Mouse (Mus musculus) heart, embryonic 16.5 days (tissue): ENCODE measurements at regions not wholly inside any gene's neighbourhood (a gene's known extent, or its start where the extent isn't known, plus 50 kb on each side); places are given as distances from the start of the nearest gene placed in this dataset.
A peak's percentile ranks its signal among the peaks of the same experiment; 100 is the strongest.

Experiments used
- ATAC-seq: fragments of 200-750 bp; cut with Nextera tagmentation; replicated peaks from 2 replicates; pipeline ENCODE4 v1.8.0; 2017; ENCODE audit warnings: moderate number of reproducible peaks; ENCODE audit not compliant: insufficient read depth, low FRiP score; ENCODE audit errors: extremely low read depth
- H3K27ac ChIP-seq: fragments of 300-500 bp; sonication (generic); 2 replicates; pipeline ENCODE4 v1.5.1; 2014; ENCODE audit warnings: mild to moderate bottlenecking, low read length, control low read depth, moderate library complexity
- H3K27me3 ChIP-seq: fragments of 300-500 bp; sonication (generic); 2 replicates; pipeline ENCODE4 v1.6.1; 2014; ENCODE audit warnings: low read length, mixed read lengths; ENCODE audit not compliant: control insufficient read depth, insufficient read depth
- H3K36me3 ChIP-seq: fragments of 300-500 bp; sonication (generic); 2 replicates; pipeline ENCODE4 v1.6.1; 2014; ENCODE audit not compliant: control insufficient read depth, insufficient read depth
- H3K4me1 ChIP-seq: fragments of 300-500 bp; sonication (generic); 2 replicates; pipeline ENCODE4 v1.6.1; 2014; ENCODE audit warnings: low read length, mixed read lengths; ENCODE audit not compliant: control insufficient read depth, insufficient read depth
- H3K4me2 ChIP-seq: fragments of 300-500 bp; sonication (generic); 2 replicates; pipeline ENCODE4 v1.6.1; 2014; ENCODE audit warnings: low read depth, mild to moderate bottlenecking, control low read depth, low read length
- H3K4me3 ChIP-seq: fragments of 300-500 bp; sonication (generic); 2 replicates; pipeline ENCODE4 v1.5.1; 2014; ENCODE audit warnings: mild to moderate bottlenecking, control low read depth, low read length
- H3K9ac ChIP-seq: fragments of 300-500 bp; sonication (generic); 2 replicates; pipeline ENCODE4 v1.6.1; 2014; ENCODE audit warnings: low read length, control low read depth
- H3K9me3 ChIP-seq: fragments of 300-500 bp; sonication (generic); replicated peaks from 2 replicates; pipeline ENCODE4 v1.6.1; 2016; ENCODE audit warnings: low read length; ENCODE audit not compliant: control insufficient read depth
- WGBS: fragments of 180-500 bp; shearing (Covaris S2); extraction: QIAGEN DNeasy Blood & Tissue Kit; methylation state at CpG from one replicate; pipeline ENCODE4 v1.1.7; 2014; 5-methylcytosine and 5-hydroxymethylcytosine counted together

DNA sequence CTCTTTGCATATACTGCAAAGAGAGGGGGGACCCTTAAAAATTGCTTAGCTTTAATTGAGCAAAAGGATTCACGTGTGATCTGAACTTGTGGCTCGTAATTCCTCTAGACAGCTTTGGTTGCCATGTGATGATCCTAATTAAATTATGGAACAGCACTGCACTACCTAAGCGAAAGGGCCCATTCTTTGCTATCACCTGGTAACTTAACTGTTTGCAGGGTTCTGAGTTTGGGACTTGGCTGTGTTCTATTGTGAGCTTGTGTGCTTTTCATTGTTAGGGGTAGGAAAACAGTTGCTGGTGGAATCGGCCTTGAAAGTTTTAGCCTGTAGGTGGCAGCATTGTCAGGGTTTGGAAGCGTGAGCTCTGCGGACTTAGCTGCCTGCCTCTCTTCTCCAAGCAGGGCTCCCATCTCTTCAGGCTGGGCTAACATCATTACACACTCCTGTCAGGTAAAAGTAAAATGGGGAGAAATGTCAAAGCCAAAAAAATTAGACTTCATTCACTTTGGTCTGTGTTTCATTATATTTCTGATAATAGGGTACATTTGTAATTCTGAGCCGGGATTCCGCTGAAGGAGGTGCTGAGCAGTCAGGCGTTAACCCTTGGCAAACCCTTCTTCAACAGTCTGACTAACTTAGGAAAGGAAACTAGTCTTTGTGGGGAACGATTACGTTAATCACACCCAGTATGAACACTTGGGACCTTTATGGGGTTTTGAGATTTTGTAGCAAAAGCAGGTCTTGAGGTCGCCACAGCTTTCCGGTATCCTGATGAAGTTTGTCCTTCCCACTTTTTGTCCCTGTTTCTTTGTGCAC, 199.2 kb upstream of the Dph6 start:
- Histone ChIP-seq H3K36me3 (no peaks in the 10 kb centered on the region), H3K4me2 (no peak overlapping the region), H3K4me1 (no peaks in the 10 kb centered on the region), H3K9ac (no peak overlapping the region), H3K9me3 (no peaks in the 10 kb centered on the region), H3K27me3 (no peaks in the 10 kb centered on the region), H3K27ac (no peak overlapping the region), H3K4me3 (no peak overlapping the region)
- peak; percentile 41; the same call in 1 of the 2 replicates for ATAC-seq
- 43% methylated on average over 13 of the region's 13 CpGs for WGBS

DNA sequence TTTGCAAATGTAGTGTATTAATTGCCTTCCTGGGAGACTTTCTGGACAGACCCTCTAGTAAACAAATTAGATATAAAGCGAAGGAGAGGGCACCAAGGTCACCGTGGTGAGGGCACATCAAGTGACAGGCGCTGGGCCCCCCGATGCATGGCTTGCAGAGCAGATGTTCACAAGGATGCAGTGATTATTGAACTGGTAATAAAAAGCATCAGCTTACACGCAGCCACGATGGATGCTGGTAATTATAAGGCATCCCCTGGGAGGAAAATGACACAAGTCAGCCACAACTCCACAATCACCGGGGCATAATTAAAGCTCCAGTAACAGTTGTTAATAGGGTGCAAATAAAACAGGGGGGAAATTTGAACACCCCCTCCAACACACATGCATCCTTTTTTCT, 217.5 kb upstream of the Dph6 start:
- Histone ChIP-seq H3K36me3 (no peaks in the 10 kb centered on the region), H3K9ac (no peak overlapping the region), H3K27me3 (no peaks in the 10 kb centered on the region), H3K4me3 (no peak overlapping the region), H3K9me3 (no peaks in the 10 kb centered on the region), H3K4me2 (no peak overlapping the region), H3K4me1 (no peaks in the 10 kb centered on the region), H3K27ac (no peak overlapping the region)
- WGBS, result 71% methylated on average over 7 of the region's 7 CpGs
- no peak for ATAC-seq

DNA sequence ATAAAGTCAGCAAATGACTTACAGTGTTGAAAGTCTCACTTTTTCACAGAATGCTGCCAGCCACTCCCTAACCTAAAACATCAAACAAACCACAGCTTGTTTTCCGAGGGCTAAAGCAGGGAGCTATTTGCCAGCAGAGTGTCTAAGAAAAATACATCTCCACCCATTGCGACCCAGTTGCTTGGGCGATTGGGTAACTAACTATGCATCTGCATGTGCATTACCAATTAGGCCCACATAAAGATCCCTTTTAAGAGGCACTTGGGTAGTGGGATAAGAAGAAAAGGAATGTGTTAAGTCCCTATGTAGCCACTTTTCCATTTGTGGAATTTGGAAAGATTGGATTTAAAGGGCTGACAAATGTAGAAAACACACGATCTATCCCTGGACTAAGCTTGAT, 218.3 kb upstream of the Dph6 start:
- Histone ChIP-seq H3K9ac (no peak overlapping the region), H3K27me3 (no peaks in the 10 kb centered on the region), H3K4me2 (no peak overlapping the region), H3K4me1 (no peaks in the 10 kb centered on the region), H3K36me3 (no peaks in the 10 kb centered on the region), H3K4me3 (no peak overlapping the region), H3K27ac (no peak overlapping the region), H3K9me3 (no peaks in the 10 kb centered on the region)
- WGBS, result 76% methylated on average over 4 of the region's 4 CpGs
- ATAC-seq, result no peak

DNA sequence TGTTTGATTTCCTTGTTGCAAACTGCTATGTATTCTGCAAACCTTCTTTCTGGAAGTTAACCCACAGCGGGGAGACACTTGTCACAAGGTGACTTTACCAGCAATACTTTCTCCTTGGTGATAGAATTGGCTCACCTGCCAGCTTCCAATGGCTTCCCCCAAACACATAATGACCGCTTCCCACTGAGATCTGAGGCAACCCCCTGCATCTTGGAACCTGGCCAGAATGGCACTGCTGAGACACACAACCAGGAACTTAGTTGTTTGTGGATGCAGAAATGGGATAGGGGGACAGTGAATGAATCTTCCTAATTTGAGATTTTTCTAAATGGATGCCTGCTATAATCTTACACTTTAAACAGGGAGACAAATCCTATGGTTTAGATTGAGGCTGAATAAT, 224.3 kb upstream of the Dph6 start:
- no peaks in the 10 kb centered on the region for H3K36me3 ChIP-seq
- no peak for ATAC-seq
- no peak overlapping the region for H3K27ac ChIP-seq
- H3K4me3 ChIP-seq, result no peak overlapping the region
- no peaks in the 10 kb centered on the region for H3K9me3 ChIP-seq
- H3K9ac ChIP-seq, result no peak overlapping the region
- H3K4me1 ChIP-seq, result no peaks in the 10 kb centered on the region
- H3K27me3 ChIP-seq, result no peaks in the 10 kb centered on the region
- H3K4me2 ChIP-seq, result no peak overlapping the region
- WGBS, result 63% methylated on average over 2 of the region's 2 CpGs

DNA sequence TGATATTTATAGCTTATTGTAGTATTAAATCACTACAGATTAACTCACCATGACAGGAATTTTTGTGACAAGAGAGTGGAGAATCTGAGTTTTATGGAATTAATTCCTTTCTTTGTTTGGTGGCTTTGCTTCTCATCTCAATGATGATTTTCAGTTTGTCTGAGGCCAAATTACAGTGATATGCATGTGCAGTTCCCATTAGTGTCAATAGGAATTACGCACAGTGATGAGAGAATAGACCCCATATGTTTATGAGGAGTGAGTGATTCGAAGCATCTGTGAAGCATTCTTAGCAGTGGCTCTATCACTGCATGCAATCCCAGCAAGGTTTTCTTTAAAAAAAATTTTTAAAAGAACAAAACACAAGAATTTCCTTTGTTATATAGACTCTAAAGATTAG, 225.0 kb upstream of the Dph6 start:
- Histone ChIP-seq H3K4me1 (no peaks in the 10 kb centered on the region), H3K9ac (no peak overlapping the region), H3K27me3 (no peaks in the 10 kb centered on the region), H3K9me3 (no peaks in the 10 kb centered on the region), H3K4me2 (no peak overlapping the region), H3K36me3 (no peaks in the 10 kb centered on the region), H3K27ac (no peak overlapping the region), H3K4me3 (no peak overlapping the region)
- 80% methylated on average over 2 of the region's 2 CpGs for WGBS
- ATAC-seq, result no peak

DNA sequence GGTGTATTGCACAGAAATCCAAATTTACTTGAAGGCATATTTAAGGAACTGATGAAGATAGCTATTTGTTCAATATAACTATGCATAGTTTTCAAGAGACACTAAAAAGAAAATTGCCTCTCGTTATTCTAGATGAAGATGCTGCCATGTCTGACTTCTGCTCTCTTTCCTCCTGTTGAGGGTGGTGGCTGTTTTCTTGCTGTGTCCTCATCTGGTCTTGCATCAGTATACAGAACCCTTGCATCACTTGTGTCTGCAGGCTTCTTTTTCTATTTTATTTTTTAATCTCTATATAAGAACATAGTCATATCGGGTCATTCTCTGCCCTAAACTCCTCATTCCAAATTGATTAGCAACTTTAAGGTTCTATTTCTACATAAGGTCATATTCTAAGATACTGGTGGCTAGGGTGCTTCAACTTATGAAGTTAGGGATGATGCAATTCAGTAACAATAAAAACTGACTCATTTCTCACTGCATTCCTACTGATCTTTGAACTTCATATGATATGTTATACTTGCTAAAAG, 231.0 kb upstream of the Dph6 start:
- H3K4me3 ChIP-seq, result no peak overlapping the region
- no peak overlapping the region for H3K4me2 ChIP-seq
- no peak for ATAC-seq
- H3K36me3 ChIP-seq, result no peaks in the 10 kb centered on the region
- H3K27me3 ChIP-seq, result no peaks in the 10 kb centered on the region
- no peaks in the 10 kb centered on the region for H3K4me1 ChIP-seq
- H3K9ac ChIP-seq, result no peak overlapping the region
- no peaks in the 10 kb centered on the region for H3K9me3 ChIP-seq
- no peak overlapping the region for H3K27ac ChIP-seq
- 73% methylated on average over 2 of the region's 2 CpGs for WGBS

DNA sequence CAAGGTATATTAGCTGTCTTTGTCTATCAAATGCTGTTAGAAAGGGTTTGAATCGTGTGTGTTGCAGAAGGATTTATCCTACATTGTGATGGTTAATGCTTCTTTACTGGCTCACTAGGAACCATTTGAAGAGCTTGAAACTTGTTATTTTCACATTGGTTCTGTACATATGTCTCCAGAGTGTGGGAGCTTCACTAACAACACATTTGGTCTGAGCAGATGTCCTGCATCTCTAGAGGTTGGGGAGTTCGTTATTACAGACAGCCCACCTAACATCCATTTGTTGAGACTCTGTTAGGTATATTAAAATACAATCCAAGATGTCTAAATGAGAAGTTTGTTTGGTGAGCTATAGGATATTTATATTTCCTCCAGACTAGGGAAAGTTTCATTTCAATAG, 244.0 kb upstream of the Dph6 start:
- 72% methylated on average over 2 of the region's 2 CpGs for WGBS
- no peak for ATAC-seq
- no peaks in the 10 kb centered on the region for H3K27me3 ChIP-seq
- no peak overlapping the region for H3K4me3 ChIP-seq
- H3K9me3 ChIP-seq, result no peaks in the 10 kb centered on the region
- no peaks in the 10 kb centered on the region for H3K36me3 ChIP-seq
- H3K4me2 ChIP-seq, result no peak overlapping the region
- no peaks in the 10 kb centered on the region for H3K4me1 ChIP-seq
- H3K27ac ChIP-seq, result no peak overlapping the region
- H3K9ac ChIP-seq, result no peak overlapping the region

DNA sequence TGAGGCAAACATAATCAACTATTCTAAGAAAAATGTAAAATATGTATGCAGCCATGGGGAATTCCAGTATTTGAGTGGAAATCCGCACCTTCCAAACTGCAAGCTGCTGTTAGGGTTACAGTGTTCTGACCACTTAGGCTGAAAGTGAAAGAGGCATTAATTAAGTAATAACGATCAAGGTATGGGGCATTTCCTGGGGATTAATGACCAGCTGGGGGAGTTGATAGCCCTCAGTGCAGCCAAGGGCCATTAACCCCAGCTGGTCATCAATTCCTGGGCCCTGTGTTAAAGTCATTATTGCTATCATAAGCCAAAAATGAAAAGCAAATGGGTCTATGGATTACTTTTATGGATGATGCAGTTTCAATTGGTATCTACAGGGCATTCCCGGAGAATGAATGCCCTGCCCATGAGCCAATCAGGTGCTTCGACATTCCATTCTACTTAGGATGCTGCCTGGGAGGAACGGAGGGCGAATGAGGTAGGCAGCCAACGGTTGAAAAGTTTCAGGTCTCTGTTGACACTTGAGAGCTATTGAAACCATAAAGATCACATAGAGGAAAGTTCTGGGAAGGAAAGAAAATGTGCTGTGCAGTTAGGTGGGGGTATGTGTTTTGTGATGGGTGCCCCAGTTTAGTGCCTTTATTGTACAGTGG, 257.2 kb upstream of the Dph6 start:
- H3K27ac ChIP-seq, result no peak overlapping the region
- 71% methylated on average over 7 of the region's 7 CpGs for WGBS
- no peaks in the 10 kb centered on the region for H3K27me3 ChIP-seq
- H3K4me2 ChIP-seq, result no peak overlapping the region
- H3K4me3 ChIP-seq, result no peak overlapping the region
- no peaks in the 10 kb centered on the region for H3K9me3 ChIP-seq
- no peak for ATAC-seq
- H3K4me1 ChIP-seq, result no peaks in the 10 kb centered on the region
- H3K9ac ChIP-seq, result no peak overlapping the region
- no peaks in the 10 kb centered on the region for H3K36me3 ChIP-seq

DNA sequence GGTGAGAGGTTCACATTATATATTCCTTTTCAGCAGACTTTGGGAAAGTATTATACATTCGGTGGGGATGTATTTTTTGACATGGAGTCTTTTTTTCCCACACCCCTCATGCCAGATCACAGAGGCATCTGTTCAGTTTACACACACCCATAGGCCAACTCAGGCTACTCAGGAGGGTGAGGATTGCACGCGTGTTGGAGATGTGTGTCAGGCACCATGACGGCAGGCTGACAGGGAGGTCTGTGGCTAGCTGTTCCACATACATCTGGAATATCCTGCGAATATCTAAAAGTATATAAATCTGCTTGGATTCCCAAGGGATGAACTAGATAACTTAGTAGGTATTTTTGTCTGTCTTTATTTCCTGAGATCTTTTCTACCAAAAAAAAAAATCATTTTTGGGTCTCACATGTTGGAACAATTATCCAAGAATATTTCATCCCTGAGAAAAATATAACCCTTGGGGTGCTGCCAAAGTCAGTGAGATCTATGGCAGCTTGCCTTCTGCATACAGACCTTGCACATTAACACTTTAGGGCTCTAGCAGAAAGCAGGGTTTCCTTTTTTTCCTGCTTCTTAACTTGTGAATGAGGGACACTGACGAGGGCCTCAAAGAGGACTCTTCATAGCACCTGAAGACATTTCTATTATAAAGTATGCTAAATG, 260.4 kb upstream of the Dph6 start:
- no peak overlapping the region for H3K4me2 ChIP-seq
- no peak for ATAC-seq
- no peaks in the 10 kb centered on the region for H3K4me1 ChIP-seq
- H3K27me3 ChIP-seq, result no peaks in the 10 kb centered on the region
- H3K9ac ChIP-seq, result no peak overlapping the region
- H3K9me3 ChIP-seq, result no peaks in the 10 kb centered on the region
- WGBS, result 74% methylated on average over 6 of the region's 6 CpGs
- no peaks in the 10 kb centered on the region for H3K36me3 ChIP-seq
- no peak overlapping the region for H3K4me3 ChIP-seq
- H3K27ac ChIP-seq, result no peak overlapping the region
